Mouse (Mus musculus) hematopoietic stem cell, adult 5-6 weeks (primary cell): Measurements from ENCODE around the gene Gm9837. TPM values are rescaled to one million over a fixed set of nuclear protein-coding genes. Genes with fewer than 3 reads are reported as not detected.
A peak's percentile ranks its signal among the peaks of the same experiment; 100 is the strongest.
"Not testable (repeated sequence)": the region's sequence is repeated elsewhere in the genome, so short reads cannot be mapped to it uniquely, and the experiment has no call there.

Experiments used
- ATAC-seq, 2 experiments: fragments of 125-278 bp in 1 of 2; replicated peaks in 1 of 2; 2 replicates each; pipeline ENCODE4 v1.8.0; 2016 to 2017; ENCODE audit warnings: inconsistent platforms in 2 of 2, mild to moderate bottlenecking in 2 of 2, moderate number of reproducible peaks in 2 of 2, low read depth in 1 of 2, moderate TSS enrichment in 1 of 2; ENCODE audit not compliant: low FRiP score in 2 of 2, poor library complexity in 2 of 2, severe bottlenecking in 2 of 2, insufficient read depth in 1 of 2, low TSS enrichment in 1 of 2
- total RNA-seq: library from RNA; stranded (forward); fragments of 172-1452, 232-1000 nt; gene quantifications from 2 replicates; pipeline ENCODE4 v1.2.3, GENCODE M21; 2017

Gm9837 gene
- total RNA-seq, 1 experiment from 2014 or later, result not detected

- peak in 1 of 2 experiments; percentile 66; a peak in 2 of 4 replicates for ATAC-seq
These were observed 28.4 kb downstream of the Gm9837 start for GRCm38 (mm10) chr11:53441921-53442320.

- no peak for ATAC-seq
These were observed 33.9 kb downstream of the Gm9837 start for GRCm38 (mm10) chr11:53436338-53436737.

DNA sequence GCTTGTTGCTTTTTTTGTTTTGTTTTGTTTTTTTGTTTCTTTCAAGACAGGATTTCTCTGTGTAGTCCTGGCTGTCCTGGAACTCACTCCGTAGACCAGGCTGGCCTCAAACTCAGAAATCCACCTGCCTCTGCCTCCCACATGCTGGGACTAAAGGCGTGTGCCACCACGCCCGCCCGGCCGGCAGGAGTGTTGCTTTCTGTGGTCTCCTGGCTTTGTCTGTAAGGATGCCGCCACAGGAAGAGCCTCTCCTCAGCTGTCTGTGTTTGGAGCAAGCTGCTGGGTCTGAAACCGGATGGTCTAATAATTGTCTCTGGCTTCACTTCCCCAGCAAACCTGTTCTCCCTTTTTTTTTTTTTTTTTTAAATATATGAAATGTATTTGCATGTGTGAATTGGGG, 34.8 kb downstream of the Gm9837 start:
- no peak for ATAC-seq

- no peak for ATAC-seq
These were observed 37.2 kb downstream of the Gm9837 start for GRCm38 (mm10) chr11:53433057-53433456.

DNA sequence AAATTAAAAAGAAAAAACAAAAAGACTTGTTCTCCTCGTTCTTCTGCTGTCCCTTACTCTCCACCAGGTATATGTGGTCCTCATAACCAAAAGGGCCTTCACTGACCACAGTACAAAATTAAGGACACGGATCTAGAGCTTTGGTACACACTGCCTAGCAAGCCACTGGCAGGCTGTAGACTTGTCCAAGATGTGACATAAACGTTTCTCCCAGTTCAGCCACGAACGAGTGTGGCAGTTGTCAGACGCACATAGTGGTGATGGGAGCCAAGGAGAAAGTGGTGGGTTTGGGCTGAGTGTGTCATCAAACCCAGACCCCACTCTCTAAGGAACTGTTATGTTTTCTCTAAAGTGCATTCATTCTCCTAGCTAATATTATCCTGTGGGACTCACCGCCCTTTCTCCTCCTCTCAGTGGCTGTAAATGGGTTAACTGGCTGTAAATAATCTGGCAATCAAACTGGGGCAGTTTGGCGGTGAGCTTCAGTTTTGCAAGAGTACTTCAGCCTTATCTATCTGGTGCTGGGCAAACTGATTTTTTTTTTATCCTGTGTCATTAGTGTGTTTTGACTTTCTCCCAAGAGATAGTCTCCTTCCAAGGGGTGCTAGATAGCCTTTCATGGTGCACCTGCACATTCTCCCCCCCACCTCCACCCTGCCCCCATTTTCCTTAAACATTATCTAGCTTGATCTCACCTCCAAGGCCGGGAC, 38.8 kb downstream of the Gm9837 start:
- no peak for ATAC-seq

GRCm38 (mm10) chr11:53430670-53431346, 39.5 kb downstream of the Gm9837 start, which contains the start of the genes Uqcrq and Gdf9:
Gene Uqcrq, minus strand, starts transcription at chr11:53430831.
Gene Gdf9, plus strand, starts transcription at chr11:53431023.
- ATAC-seq, result peak; percentile 92 to 96

DNA sequence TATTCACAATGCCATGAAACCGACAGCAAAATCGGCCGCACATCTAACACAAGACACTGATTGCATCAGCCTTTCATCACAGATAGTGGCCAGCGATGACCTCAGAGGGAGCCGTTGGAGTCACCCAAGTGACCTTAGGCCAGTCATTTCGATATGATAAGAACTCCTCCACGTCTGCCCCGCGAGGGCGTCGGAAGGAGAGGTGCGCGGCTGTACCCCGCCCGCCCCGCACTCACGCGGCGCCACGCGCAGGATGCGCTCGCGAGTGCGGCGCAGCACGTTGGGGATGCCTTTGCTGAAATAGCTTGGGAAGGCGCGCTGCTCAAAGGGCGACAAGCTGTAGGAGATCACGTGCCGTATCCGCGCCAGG, 40.0 kb downstream of the Gm9837 start:
- peak in 1 of 2 experiments; percentile 2; a peak in 1 of 4 replicates for ATAC-seq

GRCm38 (mm10) chr11:53429182-53429581, 41.1 kb downstream of the Gm9837 start:
- no peak for ATAC-seq

DNA sequence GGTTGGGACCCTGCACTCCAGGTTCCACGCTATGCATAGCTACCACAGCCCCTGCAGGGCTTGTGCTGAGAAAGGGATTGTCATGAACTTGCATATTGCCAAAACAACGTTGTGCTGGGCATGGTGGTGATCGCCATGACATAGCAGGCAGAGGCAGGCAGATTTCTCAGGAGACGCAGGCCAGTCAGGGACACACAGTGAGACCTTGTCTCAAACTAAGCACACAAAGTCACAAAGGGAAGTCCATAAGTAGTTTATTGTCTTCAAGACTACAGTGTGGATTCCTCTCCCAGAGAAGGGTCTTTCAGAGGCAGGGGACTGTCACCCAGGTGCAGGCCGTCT, 41.6 kb downstream of the Gm9837 start:
- no peak for ATAC-seq

- no peak for ATAC-seq
These were observed 42.1 kb downstream of the Gm9837 start for GRCm38 (mm10) chr11:53427993-53428715.

- not testable (repeated sequence) for ATAC-seq
These were observed 43.4 kb downstream of the Gm9837 start for GRCm38 (mm10) chr11:53426914-53427313.

GRCm38 (mm10) chr11:53425711-53426255, 44.5 kb downstream of the Gm9837 start:
- ATAC-seq, result no peak

GRCm38 (mm10) chr11:53425251-53425650, 45.0 kb downstream of the Gm9837 start:
- no peak for ATAC-seq

DNA sequence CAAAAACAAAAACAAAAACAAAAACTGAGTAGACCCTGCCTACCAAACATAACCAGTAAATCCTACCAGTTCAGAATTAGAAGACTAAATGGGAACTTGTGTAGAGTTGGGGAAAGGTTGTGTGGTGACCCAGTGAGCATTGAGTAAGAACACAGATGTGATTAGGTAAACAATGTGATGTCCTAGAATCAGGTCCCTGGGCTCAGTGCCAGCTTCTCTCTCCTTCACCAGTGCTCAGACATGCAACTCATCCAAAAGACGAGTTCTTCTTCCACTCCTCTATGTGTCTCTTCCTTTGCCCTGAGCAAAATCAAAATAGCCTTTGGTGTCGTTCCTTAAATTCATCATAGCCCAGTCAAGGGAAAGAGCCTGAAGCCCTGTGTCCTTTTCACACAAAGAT, 45.5 kb downstream of the Gm9837 start:
- ATAC-seq, result no peak

GRCm38 (mm10) chr11:53423036-53423435, 47.2 kb downstream of the Gm9837 start, which contains the start of gene Leap2:
Gene Leap2, minus strand, starts transcription at chr11:53423170.
- no peak for ATAC-seq
